In the genomic region with DNA sequence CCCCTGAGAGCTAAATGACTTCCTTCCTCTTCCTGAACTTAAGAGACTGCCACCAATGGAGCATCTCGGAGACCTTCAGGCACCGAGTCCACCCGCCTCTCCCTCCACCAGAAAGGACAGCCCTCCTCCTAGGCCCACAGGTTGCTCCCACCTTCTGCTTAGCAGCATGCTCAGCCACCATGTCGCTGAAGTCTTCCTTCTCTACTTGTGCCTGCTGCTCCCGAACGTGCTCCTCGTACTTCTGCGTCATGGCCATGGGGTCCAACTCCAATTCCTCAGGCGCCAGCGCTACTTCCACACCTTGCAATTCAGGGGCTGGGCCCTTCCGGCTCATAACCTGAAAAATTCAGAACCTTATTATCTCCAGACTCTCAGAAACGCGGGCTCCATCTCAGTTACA, we compare ENCODE assay signal across 12 mouse cellular contexts. TPM values are rescaled to one million over a fixed set of nuclear protein-coding genes. Genes with fewer than 3 reads are reported as not detected.
DNase-seq lines count a peak whose midpoint lies in the region; ATAC-seq and TF ChIP-seq lines count a peak whose summit lies in the region.
"Had no signal": no experiment of that assay in that cellular context is flagged by ENCODE, and none has a peak within 500 bp of the region (broad histone marks: within the 10 kb centered on the region; RNA-seq: fewer than 3 reads in every experiment).

No protein-coding gene starts in this region.

- no peak for TF ChIP-seq POLR2A in spleen, adult 2 months (IDR thresholded peaks at IDR 0.05; ENCODE audit: low read depth, low read length)

- WGBS in forebrain, postnatal 0 days: 94% methylated on average over 13 of the region's 13 CpGs
- WGBS in forebrain, embryonic 14.5 days: 92% methylated on average over 13 of the region's 13 CpGs
- WGBS in kidney, embryonic 15.5 days: 92% methylated on average over 13 of the region's 13 CpGs
- 69% methylated on average over 13 of the region's 13 CpGs for WGBS in spleen, adult 2 months

- no peak for DNase-seq in forebrain, postnatal 0 days
- no peak for DNase-seq in forebrain, embryonic 14.5 days (ENCODE audit: low spot score)
- no peak for DNase-seq in kidney, postnatal 36 days
- no peak for DNase-seq in spleen, adult 2 months (ENCODE audit: low read depth in 1 of 2, low spot score in 2 of 2)
- DNase-seq in spleen, adult 12 weeks (ENCODE audit: low spot score): no peak
- no peak for DNase-seq in testis, postnatal 10 days (ENCODE audit: low spot score)
- no peak for DNase-seq in right cerebral cortex, postnatal 25 days
- DNase-seq: thymus, postnatal 4 days had no signal

- no peak for TF ChIP-seq CTCF in forebrain, postnatal 0 days (IDR thresholded peaks at IDR 0.05; ENCODE audit: low read depth)
- no peak for TF ChIP-seq CTCF in spleen, adult 2 months (IDR thresholded peaks at IDR 0.05; ENCODE audit: extremely low read depth, insufficient read depth, insufficient read length, insufficient replicate concordance)

- no peaks in the 10 kb centered on the region for H3K27me3 ChIP-seq in forebrain, postnatal 0 days (ENCODE audit: insufficient read depth, low read length)
- no peaks in the 10 kb centered on the region for H3K27me3 ChIP-seq in forebrain, embryonic 14.5 days (replicated peaks; ENCODE audit: control insufficient read depth, insufficient read depth, low read length)
- H3K27me3 ChIP-seq in kidney, embryonic 15.5 days: no peaks in the 10 kb centered on the region
- no peaks in the 10 kb centered on the region for H3K27me3 ChIP-seq in spleen, adult 2 months (ENCODE audit: control insufficient read depth, insufficient read depth, low read length)

- H3K9ac ChIP-seq in forebrain, postnatal 0 days: no peak overlapping the region
- H3K9ac ChIP-seq in forebrain, embryonic 14.5 days (ENCODE audit: low read length): no peak overlapping the region
- no peak overlapping the region for H3K9ac ChIP-seq in kidney, embryonic 15.5 days

- no peak overlapping the region for H3K4me2 ChIP-seq in forebrain, postnatal 0 days (ENCODE audit: low read depth)
- H3K4me2 ChIP-seq in forebrain, embryonic 14.5 days (ENCODE audit: low read length): no peak overlapping the region
- H3K4me2 ChIP-seq in kidney, embryonic 15.5 days: no peak overlapping the region

- peak overlapping the region; percentile 92; the same call in 1 of the 2 replicates for H3K27ac ChIP-seq in forebrain, postnatal 0 days (ENCODE audit: low read depth, low read length)
- no peak overlapping the region for H3K27ac ChIP-seq in forebrain, embryonic 14.5 days (ENCODE audit: low read depth, low read length)
- peak overlapping the region; percentile 93; the same call in 1 of the 2 replicates for H3K27ac ChIP-seq in kidney, embryonic 15.5 days
- H3K27ac ChIP-seq in spleen, adult 2 months (ENCODE audit: insufficient read depth, low read length): peak overlapping the region; percentile 56

- H3K36me3 ChIP-seq in forebrain, postnatal 0 days (ENCODE audit: insufficient read depth): peaks cover 39% of the 10 kb centered on the region
- H3K36me3 ChIP-seq in forebrain, embryonic 14.5 days (ENCODE audit: control insufficient read depth, insufficient read depth, low read length): peaks cover 56% of the 10 kb centered on the region
- H3K36me3 ChIP-seq in kidney, embryonic 15.5 days: peaks cover 59% of the 10 kb centered on the region
- peaks cover 24% of the 10 kb centered on the region for H3K36me3 ChIP-seq in spleen, adult 2 months (ENCODE audit: control insufficient read depth, insufficient read depth, low read length)

- H3K4me1 ChIP-seq in forebrain, postnatal 0 days (ENCODE audit: insufficient read depth): peaks cover 9% of the 10 kb centered on the region
- H3K4me1 ChIP-seq in forebrain, embryonic 14.5 days (ENCODE audit: control insufficient read depth, insufficient read depth, low read length): peaks cover 17% of the 10 kb centered on the region
- H3K4me1 ChIP-seq in kidney, embryonic 15.5 days: peaks cover 36% of the 10 kb centered on the region
- H3K4me1 ChIP-seq in spleen, adult 2 months (ENCODE audit: control insufficient read depth, insufficient read depth, insufficient read length): peaks cover 18% of the 10 kb centered on the region; the same call in 1 of the 2 replicates

- H3K4me3 ChIP-seq in forebrain, postnatal 0 days (ENCODE audit: low read depth, low read length): no peak overlapping the region
- H3K4me3 ChIP-seq in forebrain, embryonic 14.5 days (ENCODE audit: low read depth, low read length): no peak overlapping the region
- H3K4me3 ChIP-seq in kidney, embryonic 15.5 days (replicated peaks): no peak overlapping the region
- no peak overlapping the region for H3K4me3 ChIP-seq in spleen, adult 2 months (ENCODE audit: extremely low read depth, insufficient read depth, insufficient read length)

- no peaks in the 10 kb centered on the region for H3K9me3 ChIP-seq in forebrain, postnatal 0 days (ENCODE audit: low read length)
- H3K9me3 ChIP-seq in forebrain, embryonic 14.5 days (replicated peaks; ENCODE audit: control insufficient read depth, low read length): no peaks in the 10 kb centered on the region
- H3K9me3 ChIP-seq in kidney, embryonic 15.5 days (replicated peaks): no peaks in the 10 kb centered on the region

- ATAC-seq in forebrain, postnatal 0 days: no peak
- no peak for ATAC-seq in forebrain, embryonic 14.5 days
- ATAC-seq in kidney, embryonic 15.5 days (replicated peaks; ENCODE audit: low FRiP score): no peak
- ATAC-seq: inflammation-experienced regulatory T-cells, adult 6 months had no signal

RNA-seq across cellular contexts. Expression of gene Pacs1, which starts 1.7 kb away (rescaled TPM):
- 54.5 and 84.6 TPM in 2 replicates for total RNA-seq in forebrain, postnatal 0 days (2014; rRNA removed)
- 35.3 and 44.7 TPM in 2 replicates for polyA plus RNA-seq in forebrain, postnatal 0 days (2015; fragmentation: Nextera tagmentation; extraction: Ambion mirVana)
- polyA plus RNA-seq in forebrain, embryonic 14.5 days (2014; fragmentation: Nextera tagmentation; extraction: Ambion mirVana): 25.0 and 29.4 TPM in 2 replicates
- polyA plus RNA-seq in kidney, embryonic 15.5 days (2015; fragmentation: Nextera tagmentation; extraction: Ambion mirVana): 23.2 and 25.0 TPM in 2 replicates
- polyA plus RNA-seq in spleen, adult 2 months (2012; rRNA removed): 35.0 and 44.5 TPM in 2 replicates

RNA-seq across cellular contexts. Expression of gene Sf3b2, which starts 20.6 kb away (rescaled TPM):
- total RNA-seq in forebrain, postnatal 0 days (2014; rRNA removed): 226 and 261 TPM in 2 replicates
- polyA plus RNA-seq in forebrain, postnatal 0 days (2015; fragmentation: Nextera tagmentation; extraction: Ambion mirVana): 310 and 345 TPM in 2 replicates
- 298 and 333 TPM in 2 replicates for polyA plus RNA-seq in forebrain, embryonic 14.5 days (2014; fragmentation: Nextera tagmentation; extraction: Ambion mirVana)
- 351 and 362 TPM in 2 replicates for polyA plus RNA-seq in kidney, embryonic 15.5 days (2015; fragmentation: Nextera tagmentation; extraction: Ambion mirVana)
- polyA plus RNA-seq in spleen, adult 2 months (2012; rRNA removed): 117 and 144 TPM in 2 replicates

RNA-seq across cellular contexts. Expression of gene Gal3st3, which starts 23.5 kb away (rescaled TPM):
- total RNA-seq in forebrain, postnatal 0 days (2014; rRNA removed): 14.8 and 19.4 TPM in 2 replicates
- polyA plus RNA-seq in forebrain, postnatal 0 days (2015; fragmentation: Nextera tagmentation; extraction: Ambion mirVana): 46.9 and 50.4 TPM in 2 replicates
- polyA plus RNA-seq in forebrain, embryonic 14.5 days (2014; fragmentation: Nextera tagmentation; extraction: Ambion mirVana): 20.9 and 26.3 TPM in 2 replicates
- 3.8 and 3.9 TPM in 2 replicates for polyA plus RNA-seq in kidney, embryonic 15.5 days (2015; fragmentation: Nextera tagmentation; extraction: Ambion mirVana)
- 0.37 and 0.69 TPM in 2 replicates for polyA plus RNA-seq in spleen, adult 2 months (2012; rRNA removed)
- total RNA-seq: megakaryocyte-erythroid progenitor cell, adult 5-6 weeks; MEL had no signal
